Mouse (Mus musculus): ENCODE measurements around the gene 4933430I17Rik. TPM values are rescaled to one million over a fixed set of nuclear protein-coding genes. Genes with fewer than 3 reads are reported as not detected.
"Not testable (repeated sequence)": the region's sequence is repeated elsewhere in the genome, so short reads cannot be mapped to it uniquely, and the experiment has no call there.

4933430I17Rik gene
- 1.4 TPM in 2 replicates for polyA plus RNA-seq (2016; fragmentation: Nextera tagmentation; extraction: Ambion mirVana)

- Histone ChIP-seq H3K27ac (peak within 1 kb of the TSS; percentile 93), H3K4me3 (replicated peaks) (peak within 1 kb of the TSS; percentile 81)
- WGBS, result under 1% methylated on average over 59 of the region's 59 CpGs
Measured at GRCm38 (mm10) chr4:62524651-62525488, at the start of gene 4933430I17Rik, which contains the start of gene Pole3. Gene 4933430I17Rik, plus strand, starts transcription at chr4:62525369. Gene Pole3, minus strand, starts transcription at chr4:62525068.

GRCm38 (mm10) chr4:62475793-62476192 lies 49.4 kb upstream of the 4933430I17Rik start:
- Histone ChIP-seq H3K4me3 (replicated peaks) (no peak overlapping the region), H3K4me2 (no peak overlapping the region), H3K4me1 (peaks cover 7% of the 10 kb centered on the region), H3K27ac (no peak overlapping the region), H3K9ac (no peak overlapping the region), H3K36me3 (replicated peaks) (no peaks in the 10 kb centered on the region), H3K9me3 (no peaks in the 10 kb centered on the region), H3K27me3 (peaks cover 36% of the 10 kb centered on the region)
- WGBS, result 93% methylated on average over 6 of the region's 6 CpGs
- no peak for ATAC-seq (ENCODE audit: low FRiP score)

More at GRCm38 (mm10) chr4:62524651-62525488, at the start of gene 4933430I17Rik, which contains the start of gene Pole3:
- Histone ChIP-seq H3K9me3 (no peaks in the 10 kb centered on the region), H3K9ac (peak within 1 kb of the TSS; percentile 77), H3K4me1 (peaks cover 18% of the 10 kb centered on the region), H3K4me2 (peak within 1 kb of the TSS; percentile 88), H3K36me3 (replicated peaks) (peaks cover 14% of the 10 kb centered on the region), H3K27me3 (no peaks in the 10 kb centered on the region)
- peak; percentile 98 for ATAC-seq (ENCODE audit: low FRiP score)

GRCm38 (mm10) chr4:62477542-62478244 lies 47.5 kb upstream of the 4933430I17Rik start:
- H3K4me2 ChIP-seq, result no peak overlapping the region

GRCm38 (mm10) chr4:62479593-62479936 lies 45.6 kb upstream of the 4933430I17Rik start:
- H3K9ac ChIP-seq, result peak overlapping the region; percentile 29; the same call in 1 of the 2 replicates
- not testable (repeated sequence) for H3K36me3 ChIP-seq (replicated peaks); H3K27ac ChIP-seq; ATAC-seq (ENCODE audit: low FRiP score); H3K4me1 ChIP-seq; H3K9me3 ChIP-seq
- H3K27me3 ChIP-seq, result peaks cover 53% of the 10 kb centered on the region
- peak overlapping the region; percentile 45 for H3K4me3 ChIP-seq (replicated peaks)
- WGBS, result 17% methylated on average over 11 of the region's 11 CpGs
- peak overlapping the region; percentile 76 for H3K4me2 ChIP-seq

More at GRCm38 (mm10) chr4:62477542-62478244, 47.5 kb upstream of the 4933430I17Rik start:
- Histone ChIP-seq H3K36me3 (replicated peaks) (no peaks in the 10 kb centered on the region), H3K9ac (no peak overlapping the region), H3K27me3 (peaks cover 53% of the 10 kb centered on the region), H3K27ac (no peak overlapping the region), H3K9me3 (no peaks in the 10 kb centered on the region), H3K4me1 (peaks cover 7% of the 10 kb centered on the region), H3K4me3 (replicated peaks) (no peak overlapping the region)
- WGBS, result 92% methylated on average over 6 of the region's 6 CpGs
- no peak for ATAC-seq (ENCODE audit: low FRiP score)

GRCm38 (mm10) chr4:62479937-62480708 lies 45.0 kb upstream of the 4933430I17Rik start, which contains the start of gene Bspry:
Gene Bspry, plus strand, starts transcription at chr4:62480053.
- peak; percentile 63 for ATAC-seq (ENCODE audit: low FRiP score)
- Histone ChIP-seq H3K27ac (no peak within 1 kb of the TSS), H3K4me1 (peaks cover 7% of the 10 kb centered on the region), H3K36me3 (replicated peaks) (no peaks in the 10 kb centered on the region), H3K4me2 (peak within 1 kb of the TSS; percentile 76), H3K9me3 (no peaks in the 10 kb centered on the region), H3K9ac (peak within 1 kb of the TSS; percentile 29), H3K27me3 (peaks cover 51% of the 10 kb centered on the region), H3K4me3 (replicated peaks) (peak within 1 kb of the TSS; percentile 45)
- 2% methylated on average over 70 of the region's 71 CpGs for WGBS

GRCm38 (mm10) chr4:62480709-62481605 lies 44.2 kb upstream of the 4933430I17Rik start:
- no peak overlapping the region for H3K9ac ChIP-seq
- H3K9me3 ChIP-seq, result no peaks in the 10 kb centered on the region
- H3K4me3 ChIP-seq (replicated peaks), result no peak overlapping the region
- H3K27ac ChIP-seq, result no peak overlapping the region
- no peak for ATAC-seq (ENCODE audit: low FRiP score)
- 51% methylated on average over 10 of the region's 10 CpGs for WGBS
- no peak overlapping the region for H3K4me2 ChIP-seq
- H3K36me3 ChIP-seq (replicated peaks), result no peaks in the 10 kb centered on the region
- peaks cover 48% of the 10 kb centered on the region for H3K27me3 ChIP-seq
- H3K4me1 ChIP-seq, result peaks cover 7% of the 10 kb centered on the region

- no peak overlapping the region for H3K4me2 ChIP-seq
- H3K9ac ChIP-seq, result no peak overlapping the region
- no peak for ATAC-seq (ENCODE audit: low FRiP score)
- H3K9me3 ChIP-seq, result no peaks in the 10 kb centered on the region
- no peak overlapping the region for H3K27ac ChIP-seq
- WGBS, result 84% methylated on average over 3 of the region's 3 CpGs
- H3K4me1 ChIP-seq, result peaks cover 4% of the 10 kb centered on the region
- no peak overlapping the region for H3K4me3 ChIP-seq (replicated peaks)
- no peaks in the 10 kb centered on the region for H3K36me3 ChIP-seq (replicated peaks)
- H3K27me3 ChIP-seq, result peaks cover 26% of the 10 kb centered on the region
Measured at GRCm38 (mm10) chr4:62484928-62485327, 40.2 kb upstream of the 4933430I17Rik start.

GRCm38 (mm10) chr4:62485450-62486161 lies 39.6 kb upstream of the 4933430I17Rik start:
- no peak overlapping the region for H3K4me3 ChIP-seq (replicated peaks)
- no peaks in the 10 kb centered on the region for H3K9me3 ChIP-seq
- H3K4me2 ChIP-seq, result no peak overlapping the region
- H3K4me1 ChIP-seq, result no peaks in the 10 kb centered on the region
- no peak overlapping the region for H3K27ac ChIP-seq
- WGBS, result 90% methylated on average over 8 of the region's 8 CpGs
- no peak for ATAC-seq (ENCODE audit: low FRiP score)
- no peak overlapping the region for H3K9ac ChIP-seq
- H3K27me3 ChIP-seq, result peaks cover 19% of the 10 kb centered on the region
- no peaks in the 10 kb centered on the region for H3K36me3 ChIP-seq (replicated peaks)

GRCm38 (mm10) chr4:62486162-62486696 lies 38.9 kb upstream of the 4933430I17Rik start:
- 92% methylated on average over 15 of the region's 15 CpGs for WGBS
- Histone ChIP-seq H3K9ac (no peak overlapping the region), H3K36me3 (replicated peaks) (no peaks in the 10 kb centered on the region), H3K4me1 (no peaks in the 10 kb centered on the region), H3K27ac (no peak overlapping the region), H3K27me3 (peaks cover 13% of the 10 kb centered on the region), H3K9me3 (no peaks in the 10 kb centered on the region), H3K4me2 (no peak overlapping the region), H3K4me3 (replicated peaks) (no peak overlapping the region)
- no peak for ATAC-seq (ENCODE audit: low FRiP score)

GRCm38 (mm10) chr4:62487172-62487571 lies 38.0 kb upstream of the 4933430I17Rik start:
- Histone ChIP-seq H3K4me1 (no peaks in the 10 kb centered on the region), H3K4me2 (no peak overlapping the region), H3K36me3 (replicated peaks) (no peaks in the 10 kb centered on the region), H3K9ac (no peak overlapping the region), H3K27me3 (peaks cover 3% of the 10 kb centered on the region), H3K9me3 (no peaks in the 10 kb centered on the region), H3K4me3 (replicated peaks) (no peak overlapping the region), H3K27ac (no peak overlapping the region)
- no peak for ATAC-seq (ENCODE audit: low FRiP score)
- WGBS, result 96% methylated on average over 5 of the region's 5 CpGs
